Mouse (Mus musculus) ovary, postnatal 10 days (tissue): ENCODE data around the gene 1700025G04Rik.
A peak's percentile ranks its signal among the peaks of the same experiment; 100 is the strongest.
"Not testable (repeated sequence)": the region's sequence is repeated elsewhere in the genome, so short reads cannot be mapped to it uniquely, and the experiment has no call there.

Source experiments
- DNase-seq: peaks from one replicate; pipeline ENCODE4 v3.0.0; 2022; ENCODE audit warnings: low spot score

The 1700025G04Rik gene

GRCm38 (mm10) chr1:151849993-151850608 is 239.8 kb downstream of the 1700025G04Rik start:
- no peak for DNase-seq

- no peak for DNase-seq
Measured at GRCm38 (mm10) chr1:151848286-151848685, 241.6 kb downstream of the 1700025G04Rik start.

DNA sequence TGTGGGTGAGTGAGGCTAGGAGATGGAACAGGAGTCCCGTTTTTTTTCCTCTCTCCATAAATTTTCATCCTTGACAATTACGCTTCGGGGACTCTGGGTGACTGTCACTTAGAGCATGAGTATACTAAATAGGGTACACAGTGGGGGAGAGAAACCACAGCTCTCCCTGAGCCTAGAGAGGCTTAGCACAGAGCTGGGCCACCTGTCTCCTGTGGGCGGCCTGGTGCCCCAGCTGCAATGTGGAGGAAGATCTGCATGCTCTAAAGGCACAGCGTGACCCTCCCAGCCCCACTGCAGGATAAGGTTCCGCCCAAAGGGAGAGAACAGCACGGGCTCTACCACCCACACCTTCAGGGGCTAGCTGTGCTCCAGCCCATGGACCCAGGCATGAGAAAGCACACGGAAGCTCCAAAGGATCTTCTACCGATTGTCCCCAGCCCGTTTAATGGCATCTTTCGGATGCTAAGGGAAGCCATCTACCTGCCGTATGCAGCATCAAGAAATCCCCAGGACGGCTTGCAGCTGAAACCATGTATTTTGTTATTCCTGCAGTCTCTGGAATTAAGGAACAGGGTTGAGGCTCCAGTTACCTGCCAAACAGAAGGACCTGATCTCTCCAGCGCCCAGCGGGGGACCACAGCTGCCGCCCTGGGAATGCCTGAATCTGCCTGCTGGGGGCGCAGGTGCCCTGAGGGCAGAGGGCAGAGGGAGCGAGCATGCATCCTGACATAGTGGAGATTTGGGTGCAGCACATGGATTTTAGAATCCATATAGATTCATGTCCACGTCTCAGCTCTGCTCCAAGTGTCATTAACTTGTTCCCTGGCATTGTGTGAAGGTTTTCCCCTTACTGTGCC is 243.8 kb downstream of the 1700025G04Rik start:
- DNase-seq, result no peak

- no peak for DNase-seq
Measured at GRCm38 (mm10) chr1:151845252-151845832, 244.6 kb downstream of the 1700025G04Rik start.

- DNase-seq, result not testable (repeated sequence)
Measured at GRCm38 (mm10) chr1:151840345-151840744, 249.6 kb downstream of the 1700025G04Rik start.

- no peak for DNase-seq
Measured at GRCm38 (mm10) chr1:151835261-151835660, 254.7 kb downstream of the 1700025G04Rik start.

DNA sequence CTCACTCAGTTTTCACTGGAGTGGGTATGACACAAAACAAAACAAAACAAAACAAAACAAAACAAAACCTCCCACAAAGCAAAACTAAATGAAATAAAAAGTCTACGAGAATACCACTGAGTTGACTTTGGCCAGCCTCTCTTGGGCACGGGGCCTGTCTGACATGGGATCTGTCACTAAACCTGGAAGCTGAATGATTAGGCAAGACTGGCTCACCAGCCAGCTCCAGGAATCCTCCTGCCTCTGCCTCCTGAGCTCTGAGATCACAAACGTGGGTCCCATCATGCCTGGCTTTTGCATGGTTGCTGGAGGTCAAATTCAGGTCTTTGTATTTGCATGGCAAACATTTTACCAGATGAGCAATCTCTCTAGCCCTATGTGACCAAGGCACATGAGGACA is 258.1 kb downstream of the 1700025G04Rik start:
- DNase-seq, result no peak

GRCm38 (mm10) chr1:151825065-151825464 is 264.9 kb downstream of the 1700025G04Rik start:
- DNase-seq, result no peak

DNA sequence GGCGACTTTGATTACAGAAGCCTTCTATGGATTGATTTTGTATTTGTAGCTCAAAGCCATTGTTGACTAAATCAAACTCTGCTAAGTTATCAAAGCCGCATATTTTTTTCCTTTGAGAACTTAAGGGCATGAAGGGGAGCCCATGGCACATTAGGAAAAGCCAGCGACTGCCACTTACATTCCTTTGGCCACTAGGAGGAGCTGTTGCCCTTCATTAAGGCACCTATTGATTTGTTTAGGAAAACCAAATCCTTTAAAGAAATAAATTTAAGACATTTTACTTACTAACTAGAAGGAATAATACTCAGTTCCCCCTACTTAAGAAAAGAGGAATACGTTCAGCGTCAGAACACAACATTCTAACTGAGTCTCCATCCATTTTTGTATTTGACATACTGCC is 269.5 kb downstream of the 1700025G04Rik start:
- peak; percentile 53 for DNase-seq

GRCm38 (mm10) chr1:151819190-151819589 is 270.7 kb downstream of the 1700025G04Rik start:
- DNase-seq, result no peak

- no peak for DNase-seq
Measured at GRCm38 (mm10) chr1:151816051-151816450, 273.9 kb downstream of the 1700025G04Rik start.

DNA sequence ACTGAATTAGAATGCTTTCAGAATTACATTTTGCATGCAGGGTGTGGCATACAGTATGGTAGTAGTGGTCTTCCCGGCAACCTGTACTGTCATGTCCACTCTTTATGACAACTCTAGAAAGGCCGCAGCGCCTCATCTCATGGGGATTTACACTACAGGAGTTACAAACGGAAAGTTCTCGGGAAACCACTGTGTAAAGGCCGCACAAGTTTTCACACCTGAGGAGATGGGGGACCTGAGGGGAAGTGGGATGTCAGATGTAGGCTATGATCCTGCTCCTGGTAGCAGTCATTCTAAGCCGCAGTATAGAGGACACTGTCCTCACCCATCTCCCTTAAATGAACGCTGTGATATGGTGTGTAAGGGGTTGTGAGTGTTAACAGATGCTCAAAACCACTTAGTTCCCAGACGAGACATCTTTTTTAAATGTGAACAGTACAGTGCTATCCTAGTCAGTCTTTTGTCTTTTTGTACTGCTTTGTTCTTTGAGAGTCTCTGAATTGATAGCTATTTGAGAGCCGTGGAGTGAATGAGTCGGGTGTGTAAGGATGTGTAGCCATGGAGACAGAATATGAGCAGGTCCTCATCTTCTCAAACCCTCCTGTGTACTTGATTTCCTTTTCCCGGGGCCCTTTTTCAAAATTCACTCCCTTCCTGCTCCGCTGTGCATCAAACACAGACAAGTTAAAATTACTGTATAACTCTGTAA is 277.8 kb downstream of the 1700025G04Rik start:
- no peak for DNase-seq

DNA sequence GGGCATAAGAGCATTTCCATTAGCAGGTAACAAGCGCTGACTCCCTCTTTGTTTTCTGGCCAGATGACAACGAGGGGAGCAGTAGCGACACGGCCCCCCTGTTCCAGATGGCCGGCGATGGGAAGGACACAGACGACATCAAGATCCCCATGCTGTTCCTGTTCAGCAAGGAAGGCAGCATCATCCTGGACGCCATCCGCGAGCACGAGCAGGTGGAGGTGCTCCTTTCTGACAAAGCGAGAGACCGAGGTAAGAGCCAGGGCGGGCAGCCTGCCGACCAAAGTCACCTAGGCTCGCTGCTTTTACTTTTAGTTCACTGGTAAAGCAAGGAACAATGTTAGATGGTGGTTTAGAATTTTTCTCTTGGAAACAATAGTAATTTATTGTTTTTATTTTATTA is 278.5 kb downstream of the 1700025G04Rik start:
- DNase-seq, result no peak

DNA sequence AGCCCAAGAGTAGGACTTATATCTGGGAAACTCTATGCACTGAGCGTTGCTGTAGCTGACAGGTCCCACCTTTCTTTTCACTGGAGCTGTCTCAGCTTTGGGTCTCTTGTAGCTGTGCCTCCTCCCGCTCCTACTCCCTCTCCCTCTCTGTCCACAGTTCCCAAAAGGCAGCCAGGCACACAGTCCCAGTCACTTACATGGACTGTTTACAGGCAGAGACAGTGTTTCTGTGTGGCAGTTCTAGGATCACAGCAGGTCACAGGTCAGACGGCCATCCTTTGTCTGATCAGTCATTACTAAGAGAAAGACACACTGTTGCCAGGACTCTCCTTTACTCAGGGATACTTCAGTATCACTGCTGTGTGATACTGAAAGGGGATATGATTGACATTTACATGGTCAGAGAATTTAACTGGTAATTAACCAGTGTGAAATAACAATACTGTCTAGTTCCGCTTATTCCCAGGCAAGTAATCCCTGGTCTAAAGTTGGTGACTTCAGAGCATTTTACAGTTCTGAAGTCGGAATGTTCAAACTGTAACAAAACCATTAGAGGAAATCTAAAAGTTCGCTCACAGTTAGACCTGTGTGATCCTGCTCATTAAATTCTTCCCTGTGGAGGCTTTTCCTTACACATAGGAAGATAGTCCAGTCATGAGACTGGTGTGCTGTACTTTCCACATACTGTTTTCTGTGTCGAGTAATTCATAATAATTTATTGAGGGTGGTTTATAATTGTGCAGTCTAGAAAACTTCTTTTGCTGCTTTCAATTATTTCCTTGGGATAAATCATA is 279.1 kb downstream of the 1700025G04Rik start:
- no peak for DNase-seq

DNA sequence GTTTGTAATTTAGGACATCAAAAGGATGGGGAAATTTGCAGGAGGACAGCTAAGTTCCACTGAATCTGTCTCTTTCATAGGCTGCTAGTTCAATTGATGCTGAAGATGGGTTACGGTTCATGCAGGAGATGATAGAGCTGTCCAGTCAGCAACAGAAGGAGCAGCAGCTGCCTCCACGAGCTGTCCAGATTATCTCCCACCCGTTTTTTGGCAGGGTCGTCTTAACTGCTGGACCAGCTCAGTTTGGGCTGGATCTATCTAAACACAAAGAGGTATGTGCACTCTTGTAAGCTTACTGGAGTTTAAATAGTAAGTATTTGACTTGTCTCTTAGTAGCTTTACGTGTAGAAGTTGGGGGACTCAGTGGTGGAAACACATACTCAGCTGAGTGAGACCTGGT is 282.6 kb downstream of the 1700025G04Rik start:
- DNase-seq, result no peak

DNA sequence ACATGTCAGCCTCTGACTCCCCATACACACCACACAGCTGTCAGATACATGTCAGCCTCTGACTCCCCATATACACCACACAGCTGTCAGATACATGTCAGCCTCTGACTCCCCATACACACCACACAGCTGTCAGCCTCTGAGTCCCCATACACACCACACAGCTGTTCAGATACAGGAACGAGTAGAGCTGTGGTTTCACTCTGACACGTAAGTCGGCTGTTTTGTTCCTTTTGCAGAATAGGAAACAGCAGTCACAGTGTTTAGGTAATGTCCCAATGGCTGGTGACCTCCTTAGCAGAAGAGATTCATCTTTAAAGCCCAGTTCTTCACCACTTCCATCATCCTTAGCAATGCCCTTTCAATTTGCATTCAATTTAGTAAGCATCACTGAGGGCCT is 287.1 kb downstream of the 1700025G04Rik start:
- not testable (repeated sequence) for DNase-seq
